Mouse (Mus musculus) neural tube, embryonic 14.5 days (tissue): ENCODE measurements around the gene Gpr55. TPM values are rescaled to one million over a fixed set of nuclear protein-coding genes. Genes with fewer than 3 reads are reported as not detected.

Source experiments
- ATAC-seq: fragments of 200-750 bp; cut with Nextera tagmentation; 2 replicates; pipeline ENCODE4 v1.8.0; 2017; ENCODE audit warnings: low read depth, mild to moderate bottlenecking, moderate TSS enrichment, moderate library complexity
- H3K27ac ChIP-seq: fragments of 300-500 bp; sonication (generic); 2 replicates; pipeline ENCODE4 v1.5.1; 2014; ENCODE audit warnings: low read depth, mild to moderate bottlenecking, control low read depth, low read length, moderate library complexity, mixed read lengths
- H3K27me3 ChIP-seq: fragments of 300-500 bp; sonication (generic); 2 replicates; pipeline ENCODE4 v1.6.1; 2014; ENCODE audit warnings: low read length; ENCODE audit not compliant: control insufficient read depth, insufficient read depth
- H3K36me3 ChIP-seq: fragments of 300-500 bp; sonication (generic); 2 replicates; pipeline ENCODE4 v1.6.1; 2014; ENCODE audit warnings: low read length, mixed read lengths; ENCODE audit not compliant: control insufficient read depth, insufficient read depth
- H3K4me1 ChIP-seq: fragments of 300-500 bp; sonication (generic); 2 replicates; pipeline ENCODE4 v1.6.1; 2014; ENCODE audit warnings: low read length; ENCODE audit not compliant: control insufficient read depth, insufficient read depth
- H3K4me2 ChIP-seq: fragments of 300-500 bp; sonication (generic); 2 replicates; pipeline ENCODE4 v1.6.1; 2014; ENCODE audit warnings: mild to moderate bottlenecking, low read depth, low read length, control low read depth
- H3K4me3 ChIP-seq: fragments of 300-500 bp; sonication (generic); 2 replicates; pipeline ENCODE4 v1.5.1; 2014; ENCODE audit warnings: low read depth, low read length, control low read depth, mixed read lengths
- H3K9ac ChIP-seq: fragments of 300-500 bp; sonication (generic); replicated peaks from 2 replicates; pipeline ENCODE4 v1.6.1; 2014; ENCODE audit warnings: low read depth, mild to moderate bottlenecking, control low read depth, low read length, mixed read lengths
- H3K9me3 ChIP-seq: fragments of 300-500 bp; sonication (generic); 2 replicates; pipeline ENCODE4 v1.6.1; 2016; ENCODE audit warnings: low read length; ENCODE audit not compliant: control insufficient read depth
- whole genome bisulfite sequencing: fragments of 180-500 bp; shearing (Covaris S2); extraction: QIAGEN DNeasy Blood & Tissue Kit; methylation state at CpG from one replicate; pipeline ENCODE4 v1.1.7; 2014; 5-methylcytosine and 5-hydroxymethylcytosine counted together
- polyA plus RNA-seq: library from polyadenylated mRNA; unstranded; fragments of >200 nt; fragmentation: Nextera tagmentation; extraction: Ambion mirVana; gene quantifications from 2 replicates; pipeline ENCODE4 v1.2.1, GENCODE M21; 2014

The Gpr55 gene
- polyA plus RNA-seq, 1 experiment from 2014 or later, result 0.13 TPM

- H3K4me3 ChIP-seq, result no peak overlapping the region
- WGBS, result 25% methylated on average over 8 of the region's 8 CpGs
- no peaks in the 10 kb centered on the region for H3K9me3 ChIP-seq
- no peak for ATAC-seq
- peak overlapping the region; percentile 34; the same call in 1 of the 2 replicates for H3K9ac ChIP-seq
- peak overlapping the region; percentile 30; the same call in 1 of the 2 replicates for H3K27ac ChIP-seq
- H3K27me3 ChIP-seq, result no peaks in the 10 kb centered on the region
- peak overlapping the region; percentile 23; the same call in 1 of the 2 replicates for H3K4me2 ChIP-seq
- peaks cover 53% of the 10 kb centered on the region for H3K4me1 ChIP-seq
- H3K36me3 ChIP-seq, result no peaks in the 10 kb centered on the region
Measured at GRCm38 (mm10) chr1:85897901-85898760, 62.7 kb downstream of the Gpr55 start.

GRCm38 (mm10) chr1:85896781-85897700 is 63.8 kb downstream of the Gpr55 start:
- H3K36me3 ChIP-seq, result no peaks in the 10 kb centered on the region
- H3K27ac ChIP-seq, result no peak overlapping the region
- WGBS, result 52% methylated on average over 12 of the region's 12 CpGs
- peaks cover 50% of the 10 kb centered on the region for H3K4me1 ChIP-seq
- no peak for ATAC-seq
- H3K27me3 ChIP-seq, result no peaks in the 10 kb centered on the region
- H3K9me3 ChIP-seq, result no peaks in the 10 kb centered on the region
- peak overlapping the region; percentile 15; the same call in 1 of the 2 replicates for H3K4me3 ChIP-seq
- H3K4me2 ChIP-seq, result peak overlapping the region; percentile 90
- H3K9ac ChIP-seq, result peak overlapping the region; percentile 18; the same call in 1 of the 2 replicates

- no peak for ATAC-seq
- Histone ChIP-seq H3K4me3 (peak overlapping the region; percentile 81), H3K9me3 (no peaks in the 10 kb centered on the region), H3K27ac (no peak overlapping the region), H3K27me3 (no peaks in the 10 kb centered on the region), H3K4me2 (peak overlapping the region; percentile 90), H3K36me3 (no peaks in the 10 kb centered on the region), H3K9ac (peak overlapping the region; percentile 72; the same call in 1 of the 2 replicates), H3K4me1 (peaks cover 46% of the 10 kb centered on the region)
- 62% methylated on average over 5 of the region's 5 CpGs for WGBS
Measured at GRCm38 (mm10) chr1:85896110-85896509, 64.7 kb downstream of the Gpr55 start.

GRCm38 (mm10) chr1:85895391-85895837 is 65.4 kb downstream of the Gpr55 start:
- Histone ChIP-seq H3K4me2 (peak overlapping the region; percentile 90), H3K27ac (peak overlapping the region; percentile 83), H3K36me3 (no peaks in the 10 kb centered on the region), H3K9me3 (no peaks in the 10 kb centered on the region), H3K4me1 (peaks cover 46% of the 10 kb centered on the region), H3K4me3 (peak overlapping the region; percentile 81), H3K27me3 (no peaks in the 10 kb centered on the region), H3K9ac (peak overlapping the region; percentile 72)
- ATAC-seq, result peak; percentile 53
- 3% methylated on average over 15 of the region's 15 CpGs for WGBS

GRCm38 (mm10) chr1:85894748-85895360 is 66.0 kb downstream of the Gpr55 start:
- Histone ChIP-seq H3K9ac (peak overlapping the region; percentile 72), H3K9me3 (no peaks in the 10 kb centered on the region), H3K4me3 (peak overlapping the region; percentile 81), H3K4me1 (peaks cover 46% of the 10 kb centered on the region), H3K4me2 (peak overlapping the region; percentile 90), H3K27me3 (no peaks in the 10 kb centered on the region), H3K36me3 (no peaks in the 10 kb centered on the region), H3K27ac (peak overlapping the region; percentile 83)
- 0% methylated on average over 30 of the region's 30 CpGs for WGBS
- peak; percentile 56 for ATAC-seq

- 1% methylated on average over 35 of the region's 35 CpGs for WGBS
- Histone ChIP-seq H3K4me3 (peak within 1 kb of the TSS; percentile 81), H3K27ac (peak within 1 kb of the TSS; percentile 83), H3K27me3 (no peaks in the 10 kb centered on the region), H3K9me3 (no peaks in the 10 kb centered on the region), H3K9ac (peak within 1 kb of the TSS; percentile 72), H3K4me2 (peak within 1 kb of the TSS; percentile 90), H3K4me1 (peaks cover 41% of the 10 kb centered on the region), H3K36me3 (no peaks in the 10 kb centered on the region)
- peak; percentile 91 for ATAC-seq
Measured at GRCm38 (mm10) chr1:85894231-85894747, 66.5 kb downstream of the Gpr55 start, which contains the start of gene Itm2c. TSS of gene Itm2c (plus strand) at chr1:85894281.

Other genes with a start within 250 kb of the Gpr55 start
- 0.20 and 0.73 TPM in 2 replicates for gene A630001G21Rik, start 182.4 kb downstream of the Gpr55 start, polyA plus RNA-seq
- 74.4 and 83.9 TPM in 2 replicates for gene Cab39, start 167.6 kb downstream of the Gpr55 start, polyA plus RNA-seq
- 93.2 and 105 TPM in 2 replicates for gene Itm2c, start 66.7 kb downstream of the Gpr55 start, polyA plus RNA-seq
- 6.5 and 6.9 TPM in 2 replicates for gene 4933407L21Rik, start 32.5 kb downstream of the Gpr55 start, polyA plus RNA-seq
- gene Spata3, start 55.8 kb upstream of the Gpr55 start, polyA plus RNA-seq, result 0.51 and 0.66 TPM in 2 replicates
- 5.4 and 8.1 TPM in 2 replicates for gene 2810459M11Rik, start 84.9 kb upstream of the Gpr55 start, polyA plus RNA-seq
- gene Psmd1, start 103.4 kb upstream of the Gpr55 start, polyA plus RNA-seq, result 184 and 218 TPM in 2 replicates
- 0.61 and 0.86 TPM in 2 replicates for gene Htr2b, start 151.0 kb upstream of the Gpr55 start, polyA plus RNA-seq
- gene Gm21972, start 172.6 kb upstream of the Gpr55 start, polyA plus RNA-seq, result 0.48 and 0.86 TPM in 2 replicates
- 38.4 and 39.8 TPM in 2 replicates for gene Armc9, start 193.8 kb upstream of the Gpr55 start, polyA plus RNA-seq